Mouse (Mus musculus) heart, postnatal 0 days (tissue): ENCODE results near the gene Chrm5.

Source experiments
- CTCF ChIP-seq: IDR thresholded peaks from 2 replicates; pipeline ENCODE4 v1.5.1; 2016; ENCODE audit warnings: antibody characterized with exemption, control low read depth, low read depth
- EP300 ChIP-seq: IDR thresholded peaks from 2 replicates; pipeline ENCODE4 v1.6.1; 2016; ENCODE audit warnings: antibody characterized with exemption, low read depth

DNA sequence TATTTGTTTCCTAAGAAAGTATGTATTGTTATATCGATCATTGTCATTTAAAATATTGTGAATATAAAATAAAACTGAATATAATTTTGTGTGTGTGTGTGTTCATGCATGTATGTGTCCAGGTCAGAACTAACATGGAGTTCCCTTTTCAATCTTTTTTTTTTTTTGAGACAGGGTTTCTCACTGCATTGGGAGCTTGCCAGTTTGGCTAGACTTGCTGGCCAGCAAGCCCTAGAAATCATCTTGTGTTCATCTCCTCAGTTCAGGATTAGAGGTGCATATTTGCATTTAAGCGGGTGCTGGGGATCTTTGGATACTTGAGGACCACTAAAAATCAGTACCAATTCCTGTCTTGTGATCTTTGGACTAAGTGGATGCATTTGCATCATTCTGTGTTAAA lies 8.5 kb downstream of the Chrm5 start:
- no peak for TF ChIP-seq CTCF
- no peak for TF ChIP-seq EP300
